Mouse (Mus musculus) liver, adult 2 months (tissue): Measurements from ENCODE around the gene Rhot2. TPM values are rescaled to one million over a fixed set of nuclear protein-coding genes. Genes with fewer than 3 reads are reported as not detected.
A peak's percentile ranks its signal among the peaks of the same experiment; 100 is the strongest.

ENCODE experiments used
- DNase-seq: peaks from one replicate; pipeline ENCODE4 v3.0.0-alpha.2; 2011; ENCODE audit warnings: low read depth, low spot score; ENCODE audit errors: extremely low read depth
- H3K27ac ChIP-seq: fragments of 200-500 bp; replicated peaks from 2 replicates; pipeline ENCODE4 v1.5.1; 2012; ENCODE audit warnings: low read depth, mild to moderate bottlenecking, control low read depth, inconsistent platforms, low read length; ENCODE audit not compliant: insufficient read depth
- H3K27me3 ChIP-seq: fragments of 200-500 bp; 2 replicates; pipeline ENCODE4 v1.6.1; 2012; ENCODE audit warnings: mild to moderate bottlenecking, moderate library complexity, low read length, inconsistent platforms; ENCODE audit not compliant: control insufficient read depth, insufficient read depth
- H3K36me3 ChIP-seq: fragments of 200-500 bp; 2 replicates; pipeline ENCODE4 v1.6.1; 2012; ENCODE audit warnings: low read length, inconsistent platforms; ENCODE audit not compliant: control insufficient read depth, insufficient read depth
- H3K4me1 ChIP-seq: fragments of 200-500 bp; 2 replicates; pipeline ENCODE4 v1.6.1; 2011; ENCODE audit warnings: low read length; ENCODE audit not compliant: control insufficient read depth, insufficient read depth
- H3K4me3 ChIP-seq: fragments of 200-500 bp; 2 replicates; pipeline ENCODE4 v1.5.1; 2011; ENCODE audit warnings: low read depth, mild to moderate bottlenecking, control low read depth, low read length, moderate library complexity; ENCODE audit not compliant: insufficient read depth
- H3K79me2 ChIP-seq: fragments of 200-500 bp; 2 replicates; pipeline ENCODE4 v1.6.1; 2012; ENCODE audit warnings: inconsistent platforms, mild to moderate bottlenecking, low read length, moderate library complexity; ENCODE audit not compliant: control insufficient read depth, insufficient read depth
- H3K9ac ChIP-seq: fragments of 200-500 bp; 2 replicates; pipeline ENCODE4 v1.6.1; 2012; ENCODE audit warnings: low read depth, mild to moderate bottlenecking, control low read depth, inconsistent platforms, low read length
- CTCF ChIP-seq: fragments of 200-500 bp; IDR thresholded peaks from 2 replicates; pipeline ENCODE4 v1.5.1; 2011; ENCODE audit warnings: low read depth, low read length, control low read depth
- POLR2A ChIP-seq: fragments of 200-500 bp; IDR thresholded peaks from 2 replicates; pipeline ENCODE4 v1.6.1; 2011; ENCODE audit warnings: low read length, control low read depth; ENCODE audit not compliant: insufficient read depth; ENCODE audit errors: extremely low read depth
- WGBS: fragments of 180-500 bp; shearing (Covaris S2); methylation state at CpG from one replicate; pipeline ENCODE4 v1.1.7; 2018; 5-methylcytosine and 5-hydroxymethylcytosine counted together
- polyA plus RNA-seq: library from polyadenylated mRNA; depleted of rRNA; stranded (reverse); fragments of >200 nt; gene quantifications from 2 replicates; pipeline ENCODE4 v1.2.3, GENCODE M21; 2012
- total RNA-seq: library from RNA; depleted of rRNA; stranded (reverse); fragments of >200 nt; gene quantifications from 2 replicates; pipeline ENCODE4 v1.2.3, GENCODE M21; 2014

The Rhot2 gene
- total and polyA plus RNA-seq, 2 experiments, result 18.0 to 71.1 TPM

DNA sequence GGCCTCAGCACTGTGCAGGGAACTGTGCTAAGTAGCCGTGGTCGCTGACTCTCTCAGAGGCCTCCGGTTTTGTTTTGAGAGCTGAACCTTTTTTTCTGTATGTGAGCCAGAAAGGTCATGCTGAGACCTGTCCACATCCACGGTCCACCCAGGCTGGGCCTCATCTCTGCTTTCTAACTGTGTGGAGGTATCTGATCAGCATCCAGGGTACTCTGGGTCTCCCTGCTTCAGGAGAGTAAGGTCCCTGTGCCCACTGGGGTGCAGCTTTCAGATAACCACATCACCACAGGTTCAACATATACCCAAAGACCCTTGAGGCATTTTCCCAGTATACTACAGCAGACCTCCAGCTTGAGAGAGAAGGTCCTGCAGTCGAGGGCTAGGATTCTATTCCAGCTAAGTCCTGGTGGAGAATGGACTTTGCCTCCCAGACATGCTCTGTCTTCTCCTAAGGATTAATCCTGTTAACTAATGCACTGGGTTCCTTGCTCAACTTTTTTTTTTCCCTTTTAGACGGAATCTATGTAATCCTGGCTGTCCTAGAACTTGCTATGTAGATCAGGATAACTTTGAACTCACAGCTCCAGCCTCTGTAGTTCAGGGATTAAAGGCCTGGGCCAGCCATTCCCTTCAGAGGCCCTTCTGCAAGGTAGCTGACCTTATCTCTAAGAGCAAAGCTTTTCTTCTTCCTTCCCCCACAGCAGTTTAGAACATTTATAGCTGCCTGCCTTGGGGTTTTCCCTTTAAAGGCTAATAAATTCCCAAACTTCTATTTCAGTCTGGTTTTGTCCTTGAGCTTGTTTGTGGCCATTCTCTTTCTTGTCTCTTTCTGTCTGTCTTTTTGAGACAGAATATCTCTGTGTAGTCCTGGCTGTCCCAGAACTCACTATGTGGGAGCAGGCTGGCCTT lies 17.3 kb upstream of the Rhot2 start:
- H3K4me1 ChIP-seq, result peaks cover 29% of the 10 kb centered on the region
- H3K9ac ChIP-seq, result peak overlapping the region; percentile 82
- H3K27me3 ChIP-seq, result no peaks in the 10 kb centered on the region
- 8% methylated on average over 6 of the region's 6 CpGs for WGBS
- peaks cover 17% of the 10 kb centered on the region; the same call in 1 of the 2 replicates for H3K79me2 ChIP-seq
- no peak for DNase-seq
- TF ChIP-seq CTCF (no peak), POLR2A (no peak)
- peak overlapping the region; percentile 61 for H3K27ac ChIP-seq
- H3K36me3 ChIP-seq, result no peaks in the 10 kb centered on the region
- peak overlapping the region; percentile 71 for H3K4me3 ChIP-seq

DNA sequence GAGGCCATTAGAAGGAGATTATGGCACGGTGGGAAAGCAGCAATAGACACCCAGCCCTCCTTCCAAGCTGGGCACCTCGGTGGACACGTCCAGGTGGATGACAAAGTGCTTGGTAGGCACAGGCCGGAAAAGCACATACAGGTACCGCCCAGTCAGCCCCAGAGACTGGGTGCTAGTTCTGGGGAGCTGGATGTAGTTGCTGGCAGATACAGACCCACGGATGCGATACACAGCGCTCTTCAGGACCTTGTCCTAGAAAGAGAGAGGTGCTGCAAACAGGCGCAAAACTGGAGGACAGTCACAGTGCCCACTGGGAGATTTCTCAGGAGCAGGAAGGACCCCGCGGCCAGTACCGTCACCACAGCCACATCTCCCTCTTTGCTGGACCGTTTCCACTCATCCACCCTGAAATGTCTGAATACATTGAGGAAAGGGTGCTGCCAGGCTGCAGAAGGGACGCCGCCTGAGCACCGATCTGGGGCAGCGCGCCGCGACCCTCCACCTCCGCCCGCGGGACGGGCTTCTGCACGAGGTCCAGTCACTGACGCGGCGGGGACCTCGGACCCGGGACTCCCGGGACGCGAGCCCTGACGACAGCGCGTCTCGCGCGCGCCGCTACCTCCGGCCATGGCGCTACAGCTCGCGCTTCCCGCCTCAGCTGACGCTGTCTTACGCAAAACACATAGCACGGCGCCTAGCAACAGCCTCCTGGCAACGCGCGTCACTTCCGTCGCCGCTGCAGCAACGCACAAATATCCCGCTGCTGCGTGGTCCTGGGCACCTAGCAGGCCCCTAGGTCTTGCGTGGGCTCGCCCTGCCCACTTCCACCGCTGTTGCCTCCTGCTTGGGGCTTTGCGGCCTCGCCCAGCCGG lies 16.4 kb upstream of the Rhot2 start, which contains the start of gene Wdr90:
Gene Wdr90, minus strand, starts transcription at position 670 of the 872 bp plus-strand sequence.
- no peaks in the 10 kb centered on the region for H3K27me3 ChIP-seq
- no peaks in the 10 kb centered on the region for H3K36me3 ChIP-seq
- peaks cover 22% of the 10 kb centered on the region for H3K4me1 ChIP-seq
- peak; percentile 42; the same call in 1 of the 2 replicates for TF ChIP-seq CTCF
- peak; percentile 36; the same call in 1 of the 2 replicates for TF ChIP-seq POLR2A
- peak within 1 kb of the TSS; percentile 61 for H3K27ac ChIP-seq
- peak within 1 kb of the TSS; percentile 71 for H3K4me3 ChIP-seq
- peaks cover 10% of the 10 kb centered on the region; the same call in 1 of the 2 replicates for H3K79me2 ChIP-seq
- WGBS, result 5% methylated on average over 65 of the region's 65 CpGs
- DNase-seq, result peak; percentile 85
- H3K9ac ChIP-seq, result peak within 1 kb of the TSS; percentile 82

DNA sequence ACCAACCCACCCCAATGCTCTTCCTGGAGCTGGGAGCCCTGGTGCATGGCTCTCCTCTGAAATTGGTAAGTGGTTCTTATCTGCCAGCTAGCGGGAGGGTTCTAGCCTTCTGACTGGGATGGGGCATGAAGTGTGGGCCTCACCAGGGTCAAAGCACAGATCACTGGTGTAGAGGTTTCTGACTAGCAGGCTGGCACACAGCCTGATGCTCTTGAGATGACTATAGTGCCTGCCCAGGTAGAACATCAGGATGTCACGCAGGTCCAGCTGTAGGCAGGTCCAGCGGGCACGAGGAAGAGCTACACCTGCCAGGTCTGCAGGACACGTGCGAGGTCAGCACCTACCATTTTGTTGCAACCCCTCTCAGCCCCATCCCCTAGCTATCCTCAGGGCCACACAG lies 15.6 kb upstream of the Rhot2 start:
- Histone ChIP-seq H3K4me1 (peaks cover 15% of the 10 kb centered on the region), H3K27me3 (no peaks in the 10 kb centered on the region), H3K27ac (no peak overlapping the region), H3K4me3 (no peak overlapping the region), H3K79me2 (peaks cover 4% of the 10 kb centered on the region; the same call in 1 of the 2 replicates), H3K9ac (no peak overlapping the region), H3K36me3 (no peaks in the 10 kb centered on the region)
- 92% methylated on average over 6 of the region's 6 CpGs for WGBS
- DNase-seq, result no peak
- TF ChIP-seq CTCF (no peak), POLR2A (no peak)

DNA sequence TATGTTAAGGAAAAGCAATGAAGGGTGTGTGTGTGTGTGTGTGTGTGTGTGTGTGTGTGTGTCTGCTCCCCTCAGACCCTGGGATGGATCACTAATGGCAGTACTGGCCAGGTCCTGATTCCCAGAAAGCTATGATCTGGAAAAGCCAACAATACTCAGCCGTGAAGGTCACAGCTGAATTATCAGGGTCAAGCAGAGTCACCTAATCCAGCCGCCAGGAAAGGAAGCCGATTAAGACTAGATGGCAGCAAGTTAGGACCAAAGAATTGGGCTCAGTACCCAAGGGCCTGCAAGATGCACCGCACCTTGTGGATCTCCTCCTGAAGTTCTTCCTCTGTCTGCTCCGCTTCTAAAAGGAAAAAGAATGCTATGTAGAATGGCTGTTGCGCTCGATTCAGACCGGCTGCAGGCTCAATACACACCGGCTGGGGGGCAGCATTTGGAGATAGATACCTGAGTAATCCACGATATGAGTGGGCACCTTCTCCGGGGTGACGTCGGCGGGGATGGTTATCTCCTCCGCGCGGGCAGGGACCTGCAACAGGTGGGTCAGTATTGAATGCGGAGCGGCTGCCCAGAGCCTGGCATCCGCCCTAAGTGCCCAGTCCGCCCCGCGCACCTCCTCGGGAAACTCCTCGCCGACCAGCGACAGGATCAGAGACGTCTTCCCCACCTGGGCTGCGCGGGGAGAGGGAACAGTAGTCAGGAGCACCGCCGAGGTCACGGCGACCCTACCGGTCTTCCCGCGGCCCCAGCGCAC lies 835 bp downstream of the Rhot2 start:
- peak overlapping the region; percentile 76 for H3K27ac ChIP-seq
- H3K4me3 ChIP-seq, result peak overlapping the region; percentile 95
- peaks cover 15% of the 10 kb centered on the region; the same call in 1 of the 2 replicates for H3K79me2 ChIP-seq
- H3K9ac ChIP-seq, result peak overlapping the region; percentile 96
- under 1% methylated on average over 38 of the region's 38 CpGs for WGBS
- 0 out of 2 replicates have a peak, but pooled peaks cover 2% of the 10 kb centered on the region for H3K36me3 ChIP-seq
- TF ChIP-seq CTCF (no peak), POLR2A (no peak)
- no peaks in the 10 kb centered on the region for H3K27me3 ChIP-seq
- no peak for DNase-seq
- H3K4me1 ChIP-seq, result peaks cover 21% of the 10 kb centered on the region

DNA sequence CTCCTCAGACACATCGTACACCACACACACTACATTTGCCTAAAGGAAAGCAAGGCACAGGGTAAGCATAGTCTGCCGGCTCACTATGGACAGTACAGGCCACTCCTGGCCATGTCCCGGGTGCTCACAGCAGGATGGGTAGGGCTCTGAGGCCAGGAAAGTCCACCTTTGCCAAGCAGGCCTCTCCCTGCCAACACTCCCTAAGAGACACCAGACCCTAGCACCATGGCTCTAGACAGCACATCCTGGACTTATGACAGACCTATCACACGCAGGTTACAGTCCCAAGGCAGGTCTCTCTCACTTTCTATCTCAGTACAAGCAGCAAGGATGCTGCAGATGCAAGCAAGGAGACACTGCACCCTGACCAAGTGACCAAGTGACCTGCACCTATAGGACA lies 1.5 kb downstream of the Rhot2 start:
- Histone ChIP-seq H3K79me2 (peaks cover 15% of the 10 kb centered on the region; the same call in 1 of the 2 replicates), H3K4me1 (peaks cover 25% of the 10 kb centered on the region), H3K36me3 (0 out of 2 replicates have a peak, but pooled peaks cover 2% of the 10 kb centered on the region), H3K27me3 (no peaks in the 10 kb centered on the region), H3K27ac (no peak overlapping the region), H3K9ac (peak overlapping the region; percentile 96; the same call in 1 of the 2 replicates), H3K4me3 (no peak overlapping the region)
- WGBS, result 63% methylated on average over 4 of the region's 4 CpGs
- no peak for DNase-seq
- TF ChIP-seq POLR2A (no peak), CTCF (no peak)
